Comparison of ENCODE assay signal across 28 mouse cellular contexts in the genomic region with DNA sequence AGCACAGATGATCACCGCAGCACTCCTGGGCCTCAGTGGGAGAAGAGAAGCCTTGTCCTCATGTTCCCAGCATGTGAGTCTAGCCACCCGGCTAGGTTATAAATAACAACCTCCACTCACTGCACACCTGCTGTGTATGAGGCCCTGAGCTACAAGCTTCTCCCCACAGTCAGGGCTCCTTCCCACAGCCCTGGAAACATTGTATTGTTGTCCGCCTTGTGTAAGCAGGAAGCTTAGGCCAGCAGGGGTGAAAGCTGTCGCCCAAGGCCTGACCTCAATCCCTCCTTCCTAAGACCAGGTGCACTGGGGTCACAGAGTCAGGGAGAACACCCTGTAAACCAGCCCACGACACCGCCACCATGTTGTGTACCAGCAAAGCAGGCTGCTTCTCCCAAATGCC. TPM values are rescaled to one million over a fixed set of nuclear protein-coding genes. Genes with fewer than 3 reads are reported as not detected.
DNase-seq lines count a peak whose midpoint lies in the region; ATAC-seq lines count a peak whose summit lies in the region.
"Had no signal": no experiment of that assay in that cellular context is flagged by ENCODE, and none has a peak within 500 bp of the region (broad histone marks: within the 10 kb centered on the region; RNA-seq: fewer than 3 reads in every experiment).

No protein-coding gene starts in this region.

- DNase-seq in heart, embryonic 10.5 days (ENCODE audit: low spot score) = no peak
- no peak for DNase-seq in heart, postnatal 36 days
- no peak for DNase-seq in heart, postnatal 14 days
- DNase-seq in testis, postnatal 14 days (ENCODE audit: low spot score) = peak; percentile 76
- DNase-seq in testis, postnatal 10 days (ENCODE audit: low spot score) = no peak
- no peak for DNase-seq in embryo, embryonic 10 days (ENCODE audit: low spot score)
- DNase-seq in forebrain, embryonic 11.5 days (ENCODE audit: low spot score) = no peak
- DNase-seq: adrenal gland, adult 8-10 months; cerebellum, adult 2 months; cerebellum, postnatal 14 days; gastrocnemius, postnatal 36 days; kidney, postnatal 4 days; lung, postnatal 36 days; midbrain, embryonic 14.5 days; right cerebral cortex, adult 18-20 months; spleen, adult 18-20 months; thymus, postnatal 14 days had no signal

- no peaks in the 10 kb centered on the region for H3K27me3 ChIP-seq in heart, embryonic 10.5 days (ENCODE audit: insufficient read depth, poor library complexity, severe bottlenecking)
- H3K27me3 ChIP-seq in heart, embryonic 16.5 days (ENCODE audit: control insufficient read depth, insufficient read depth, low read length) = no peaks in the 10 kb centered on the region
- H3K27me3 ChIP-seq in forebrain, embryonic 11.5 days (ENCODE audit: control insufficient read depth, insufficient read depth, low read length) = no peaks in the 10 kb centered on the region; the same call in 1 of the 2 replicates
- H3K27me3 ChIP-seq: embryonic facial prominence, embryonic 15.5 days; limb, embryonic 13.5 days; lung, embryonic 15.5 days had no signal

- H3K9me3 ChIP-seq in heart, embryonic 10.5 days = no peaks in the 10 kb centered on the region
- H3K9me3 ChIP-seq in heart, embryonic 16.5 days (replicated peaks; ENCODE audit: control insufficient read depth, low read length) = no peaks in the 10 kb centered on the region
- H3K9me3 ChIP-seq in forebrain, embryonic 11.5 days (ENCODE audit: control insufficient read depth, low read length) = no peaks in the 10 kb centered on the region
- H3K9me3 ChIP-seq: embryonic facial prominence, embryonic 10.5 days; embryonic facial prominence, embryonic 15.5 days; limb, embryonic 13.5 days; lung, embryonic 15.5 days; neural tube, embryonic 15.5 days had no signal

- H3K9ac ChIP-seq in heart, embryonic 16.5 days (ENCODE audit: low read length) = peak overlapping the region; percentile 34; the same call in 1 of the 2 replicates
- H3K9ac ChIP-seq in forebrain, embryonic 11.5 days (ENCODE audit: low read length) = no peak overlapping the region
- H3K9ac ChIP-seq: embryonic facial prominence, embryonic 15.5 days; hindbrain, embryonic 14.5 days; limb, embryonic 13.5 days; lung, embryonic 15.5 days; neural tube, embryonic 15.5 days had no signal

- H3K4me1 ChIP-seq in heart, embryonic 10.5 days = peaks cover 43% of the 10 kb centered on the region
- H3K4me1 ChIP-seq in heart, embryonic 16.5 days (ENCODE audit: control insufficient read depth, insufficient read depth, low read length) = peaks cover 32% of the 10 kb centered on the region
- H3K4me1 ChIP-seq in forebrain, embryonic 11.5 days (replicated peaks; ENCODE audit: control insufficient read depth, insufficient read depth, low read length) = peaks cover 2% of the 10 kb centered on the region; the same call in 1 of the 2 replicates

- intact Hi-C loops in heart, postnatal 36 days (cut with DNase I) = no loop called here
- intact Hi-C loops in heart, postnatal 14 days (cut with DNase I) = loop anchor here (2.0 kb wide), 1 partner anchor 16 kb away; no protein-coding TSS in a partner anchor

- no peak for ATAC-seq in heart, embryonic 16.5 days (replicated peaks; ENCODE audit: extremely low read depth, insufficient read depth, low FRiP score)
- ATAC-seq in forebrain, embryonic 11.5 days (replicated peaks; ENCODE audit: low FRiP score) = no peak
- ATAC-seq: forebrain, embryonic 14.5 days; intestine, postnatal 0 days had no signal

- no peak overlapping the region for H3K4me3 ChIP-seq in heart, embryonic 10.5 days
- H3K4me3 ChIP-seq in heart, embryonic 16.5 days (ENCODE audit: low read length) = no peak overlapping the region
- H3K4me3 ChIP-seq in forebrain, embryonic 11.5 days (ENCODE audit: low read depth, low read length) = no peak overlapping the region
- H3K4me3 ChIP-seq: embryonic facial prominence, embryonic 10.5 days; embryonic facial prominence, embryonic 15.5 days; limb, embryonic 13.5 days; lung, embryonic 15.5 days; neural tube, embryonic 15.5 days had no signal

- H3K36me3 ChIP-seq in heart, embryonic 10.5 days = peaks cover 5% of the 10 kb centered on the region
- no peaks in the 10 kb centered on the region for H3K36me3 ChIP-seq in heart, embryonic 16.5 days (ENCODE audit: control insufficient read depth, insufficient read depth)
- H3K36me3 ChIP-seq in forebrain, embryonic 11.5 days (ENCODE audit: control insufficient read depth, insufficient read depth, low read length) = no peaks in the 10 kb centered on the region
- H3K36me3 ChIP-seq: lung, embryonic 15.5 days; neural tube, embryonic 15.5 days had no signal

- 59% methylated on average over 6 of the region's 6 CpGs for WGBS in heart, embryonic 10.5 days
- 59% methylated on average over 6 of the region's 6 CpGs for WGBS in heart, embryonic 16.5 days
- 56% methylated on average over 6 of the region's 6 CpGs for WGBS in forebrain, embryonic 11.5 days

- peak overlapping the region; percentile 26; the same call in 1 of the 2 replicates for H3K27ac ChIP-seq in heart, embryonic 10.5 days
- H3K27ac ChIP-seq in heart, embryonic 16.5 days (ENCODE audit: low read length) = 0 out of 2 replicates have a peak overlapping the region, but pooled peaks have one; percentile 8
- H3K27ac ChIP-seq in forebrain, embryonic 11.5 days (ENCODE audit: low read depth, low read length) = no peak overlapping the region
- H3K27ac ChIP-seq: embryonic facial prominence, embryonic 10.5 days; embryonic facial prominence, embryonic 15.5 days; hindbrain, embryonic 14.5 days; kidney, postnatal 0 days; limb, embryonic 13.5 days; lung, embryonic 15.5 days; neural tube, embryonic 15.5 days had no signal

- 0 out of 2 replicates have a peak overlapping the region, but pooled peaks have one; percentile 6 for H3K4me2 ChIP-seq in heart, embryonic 16.5 days (ENCODE audit: low read depth, low read length)
- H3K4me2 ChIP-seq in forebrain, embryonic 11.5 days (ENCODE audit: low read depth, low read length, severe bottlenecking) = no peak overlapping the region
- H3K4me2 ChIP-seq: embryonic facial prominence, embryonic 15.5 days; hindbrain, embryonic 14.5 days; limb, embryonic 13.5 days; liver, embryonic 11.5 days; lung, embryonic 15.5 days; neural tube, embryonic 15.5 days had no signal

RNA-seq across cellular contexts. Expression of a gene that starts 2.7 kb away (rescaled TPM):
- polyA plus RNA-seq in heart, embryonic 10.5 days (2016; fragmentation: Nextera tagmentation; extraction: Ambion mirVana) = 111 and 177 TPM in 2 replicates
- total RNA-seq in heart, postnatal 36 days (2021) = 100 to 1,000 TPM in 1 of 2 experiments, 10 to 100 TPM in 1; 80.9 to 113 TPM
- 138 and 151 TPM in 2 replicates for polyA plus RNA-seq in heart, embryonic 16.5 days (2015; fragmentation: Nextera tagmentation; extraction: Ambion mirVana)
- 100 to 1,000 TPM; 105 to 126 TPM for total RNA-seq in heart, postnatal 14 days (2021)
- polyA plus RNA-seq in forebrain, embryonic 11.5 days (2014; fragmentation: Nextera tagmentation; extraction: Ambion mirVana) = 34.2 and 39.6 TPM in 2 replicates
